Mouse (Mus musculus) thymus, postnatal 10 days (tissue): ENCODE measurements around the gene Nmrk2.
"Not testable (repeated sequence)": the region's sequence is repeated elsewhere in the genome, so short reads cannot be mapped to it uniquely, and the experiment has no call there.

Experiments used
- DNase-seq, 2 experiments: peaks; one replicate each; pipeline ENCODE4 v3.0.0; 2021; ENCODE audit warnings: low spot score in 2 of 2

Nmrk2 gene

GRCm38 (mm10) chr10:81201807-81202758, at the start of gene Nmrk2:
Gene Nmrk2 (minus strand): TSS chr10:81202051.
- no peak for DNase-seq

DNA sequence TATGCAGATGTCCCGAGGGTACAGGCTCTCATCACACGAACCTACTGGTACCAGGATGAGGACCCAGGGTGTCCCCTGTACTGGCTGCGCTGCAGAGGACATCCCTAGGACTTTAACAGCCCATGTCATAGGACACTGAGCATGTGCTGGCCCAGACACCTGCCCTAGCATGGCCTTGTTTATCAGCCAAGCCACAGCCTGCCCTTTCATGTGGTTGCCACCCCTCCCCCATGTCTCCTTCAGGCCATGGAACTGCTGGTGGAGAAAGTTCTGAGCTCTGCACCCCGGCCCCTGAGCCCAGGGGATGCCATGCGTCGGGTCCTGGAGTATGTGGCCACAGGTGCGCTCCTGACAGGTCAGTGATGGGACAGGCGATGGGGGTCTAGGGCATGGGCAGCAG, 47.6 kb upstream of the Nmrk2 start:
- DNase-seq = no peak

DNA sequence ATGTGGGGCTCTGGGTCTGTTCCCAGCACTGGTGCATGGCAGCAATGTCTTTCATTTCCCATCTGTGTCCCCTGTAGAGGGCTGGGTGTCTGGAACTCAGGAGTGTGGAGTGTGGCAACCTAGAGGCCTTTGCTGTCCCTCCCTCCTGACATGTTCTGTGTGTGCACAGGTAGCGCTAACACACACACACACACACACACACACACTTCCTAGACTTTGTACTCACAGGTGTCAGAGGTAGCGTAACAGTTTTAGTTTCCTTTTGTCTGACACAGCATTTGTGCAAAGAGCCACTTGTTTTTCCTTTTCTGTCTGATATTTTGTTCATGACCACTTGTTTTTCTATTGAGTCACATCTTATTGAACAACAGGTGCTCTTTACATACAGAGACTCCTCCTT, 46.0 kb upstream of the Nmrk2 start:
- DNase-seq = no peak

GRCm38 (mm10) chr10:81245166-81245565, 43.3 kb upstream of the Nmrk2 start:
- no peak for DNase-seq

DNA sequence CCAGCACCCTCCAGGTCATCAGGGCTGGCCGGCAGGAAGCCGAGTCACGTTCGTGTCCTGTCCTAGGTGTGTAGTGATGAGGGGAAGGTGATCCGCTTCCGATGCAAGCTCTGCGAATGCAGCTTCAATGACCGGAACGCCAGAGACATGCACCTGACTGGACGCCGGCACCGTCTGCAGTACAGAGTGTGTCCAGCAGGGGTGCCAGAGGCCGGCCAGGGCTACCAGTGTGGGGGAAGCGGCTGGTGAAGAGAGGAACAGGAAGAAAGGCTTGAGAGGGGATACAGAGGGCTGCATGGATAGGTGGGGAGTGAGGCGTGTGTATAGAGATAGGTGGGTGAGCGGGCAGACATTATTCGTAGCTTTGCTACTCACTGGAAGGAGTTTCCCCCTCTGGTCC, 42.7 kb upstream of the Nmrk2 start:
- peak; percentile 68 to 85 for DNase-seq

GRCm38 (mm10) chr10:81244146-81244545, 42.3 kb upstream of the Nmrk2 start:
- DNase-seq = no peak

DNA sequence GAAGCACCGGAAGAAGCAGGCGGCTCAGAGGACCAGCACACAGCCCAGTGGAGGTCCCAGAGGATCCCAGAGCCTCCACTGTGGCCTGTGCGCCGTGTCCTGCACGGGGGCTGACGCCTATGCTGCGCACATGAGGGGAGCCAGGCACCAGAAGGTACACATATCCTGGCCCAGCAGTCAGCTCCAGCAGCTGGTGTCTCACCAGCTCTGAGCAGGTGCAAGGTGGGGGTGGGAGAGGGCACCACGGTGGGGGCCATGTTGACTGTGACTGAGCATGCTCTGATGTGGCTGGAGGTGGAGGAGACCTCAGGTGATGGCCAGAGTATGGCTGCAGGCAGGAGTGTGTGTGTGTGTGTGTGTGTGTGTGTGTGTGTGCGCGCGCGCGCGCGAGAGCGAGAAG, 40.2 kb upstream of the Nmrk2 start:
- peak; percentile 45 to 54 for DNase-seq

DNA sequence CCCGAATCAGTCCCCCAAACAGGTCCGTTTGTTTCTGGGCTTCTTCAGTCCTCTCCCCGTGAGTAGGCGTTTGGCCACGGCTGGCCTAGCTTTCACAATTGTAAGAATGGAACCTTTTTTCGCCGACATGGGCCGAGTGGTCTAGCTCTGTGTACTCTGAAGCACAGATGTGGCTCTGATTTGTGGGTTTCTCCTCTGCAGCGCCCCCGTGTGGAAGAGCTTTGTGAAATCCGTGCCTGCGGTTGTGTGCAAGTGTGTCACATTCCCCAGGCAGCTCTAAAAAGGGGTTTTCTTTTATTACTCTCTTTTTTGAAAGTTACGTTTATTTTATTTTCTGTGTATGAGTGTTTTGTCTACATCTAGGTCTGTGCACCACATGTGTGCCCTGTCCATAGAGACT, 39.0 kb upstream of the Nmrk2 start:
- peak; percentile 53 to 82 for DNase-seq

GRCm38 (mm10) chr10:81238618-81239017, 36.8 kb upstream of the Nmrk2 start:
- DNase-seq = no peak

- DNase-seq = no peak
These were observed 34.8 kb upstream of the Nmrk2 start for GRCm38 (mm10) chr10:81236471-81237268.

DNA sequence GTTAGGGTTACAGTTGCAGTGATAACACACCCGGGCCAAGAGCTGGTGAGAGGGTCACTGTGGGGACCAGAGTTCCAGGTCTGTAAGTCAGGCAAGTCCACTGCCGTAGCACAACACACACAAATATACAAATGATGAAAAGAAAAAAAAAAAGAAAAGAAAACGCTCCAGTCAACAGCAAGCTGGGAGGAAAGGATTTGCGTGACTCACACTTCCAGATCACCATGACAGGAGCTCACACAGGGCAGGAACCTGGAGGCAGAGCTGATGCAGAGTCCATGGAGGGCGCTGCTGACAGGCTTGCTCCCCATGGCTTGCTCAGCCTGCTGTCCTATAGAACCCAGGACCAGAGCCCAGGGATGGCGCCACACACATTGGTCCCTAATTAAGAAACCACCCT, 32.4 kb upstream of the Nmrk2 start:
- DNase-seq = no peak

DNA sequence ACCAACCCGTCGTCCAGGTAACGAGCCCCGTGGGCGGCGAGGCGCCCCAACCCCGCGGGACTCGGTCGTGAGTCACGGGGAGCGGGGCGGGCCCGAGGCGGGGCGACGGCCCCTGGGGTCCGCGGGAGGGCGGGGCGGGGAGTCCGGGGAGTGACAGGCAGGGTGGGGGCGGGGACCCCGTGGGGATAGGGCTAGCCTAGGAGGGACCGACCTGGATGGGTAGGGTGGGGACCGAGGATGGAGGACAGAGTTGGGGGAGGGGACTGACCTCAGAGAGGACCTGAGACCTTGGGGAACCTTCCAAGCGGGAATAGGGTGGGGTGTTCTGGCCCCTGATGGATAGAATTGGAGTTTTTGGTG, 31.4 kb upstream of the Nmrk2 start:
- no peak for DNase-seq

GRCm38 (mm10) chr10:81232580-81233225, 30.9 kb upstream of the Nmrk2 start, which contains the start of gene Zfr2:
Gene Zfr2 (plus strand): TSS chr10:81233155.
- peak; percentile 88 to 92 for DNase-seq

- DNase-seq = no peak
These were observed 29.6 kb upstream of the Nmrk2 start for GRCm38 (mm10) chr10:81231436-81231835.

DNA sequence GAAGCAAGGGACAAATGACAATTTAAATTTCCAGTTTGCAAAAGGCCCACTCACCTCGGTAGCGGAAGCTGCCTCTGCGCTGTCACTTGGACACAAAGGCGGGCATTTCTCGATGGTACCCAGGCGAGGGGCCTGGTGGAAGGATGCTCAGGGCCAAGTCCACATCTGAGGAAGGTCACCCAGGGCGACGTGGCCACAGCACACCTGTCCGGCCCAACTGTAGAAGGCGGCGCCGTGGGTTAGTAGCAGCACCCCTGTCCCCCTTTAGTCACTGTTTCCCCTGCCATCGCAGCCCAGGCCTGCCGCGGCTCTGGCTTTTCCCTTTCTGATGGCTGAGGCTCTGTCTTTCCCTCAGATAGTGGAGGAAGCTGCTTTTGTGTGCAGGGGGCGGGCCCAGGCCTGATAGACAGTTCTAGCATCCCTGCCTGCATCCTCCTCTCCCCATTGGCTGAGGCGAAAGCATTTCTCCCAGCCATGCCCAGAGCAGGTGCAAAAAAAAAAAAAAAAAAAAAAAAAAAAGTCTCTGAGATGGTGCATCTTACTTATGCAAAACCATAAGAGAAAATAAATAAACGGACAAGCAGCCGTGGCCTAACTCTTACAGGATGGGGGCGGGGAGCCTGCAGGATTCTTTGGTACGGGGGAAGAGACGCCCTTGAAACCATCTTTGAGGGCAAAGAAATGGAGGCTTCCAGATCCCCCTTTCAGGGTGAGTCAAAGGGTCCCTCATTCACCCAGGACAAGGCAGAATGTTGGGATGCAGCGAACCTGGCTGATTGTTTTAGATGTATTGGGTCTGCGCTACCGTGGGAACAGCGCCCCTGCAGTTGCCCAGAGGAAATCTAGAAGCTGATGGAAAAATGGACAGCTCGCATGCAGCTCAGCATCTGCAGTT, 28.8 kb upstream of the Nmrk2 start, which contains the start of gene Atcay:
Gene Atcay (minus strand): TSS at position 396 of the 895 bp plus-strand sequence.
- DNase-seq = peak in 1 of 2 experiments; percentile 41

GRCm38 (mm10) chr10:81229735-81230437, 28.0 kb upstream of the Nmrk2 start:
- no peak for DNase-seq

DNA sequence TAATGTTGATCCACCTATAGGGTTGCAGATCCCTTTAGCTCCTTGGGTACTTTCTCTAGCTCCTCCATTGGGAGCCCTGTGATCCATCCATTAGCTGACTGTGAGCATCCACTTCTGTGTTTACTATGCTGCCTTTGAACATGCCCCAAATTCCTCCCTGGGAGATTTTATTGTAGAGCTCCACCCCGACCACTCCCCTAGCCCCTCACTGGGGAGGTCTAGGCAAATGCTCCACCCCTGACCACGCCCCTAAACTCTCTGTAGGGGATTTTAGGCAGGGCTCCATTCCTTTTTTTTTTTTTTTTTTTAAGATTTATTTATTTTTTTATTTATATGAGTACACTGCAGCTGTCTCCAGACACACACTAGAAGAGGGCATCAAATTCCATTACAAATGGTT, 21.9 kb upstream of the Nmrk2 start:
- not testable (repeated sequence) for DNase-seq

GRCm38 (mm10) chr10:81221402-81222015, 19.7 kb upstream of the Nmrk2 start:
- DNase-seq = no peak

DNA sequence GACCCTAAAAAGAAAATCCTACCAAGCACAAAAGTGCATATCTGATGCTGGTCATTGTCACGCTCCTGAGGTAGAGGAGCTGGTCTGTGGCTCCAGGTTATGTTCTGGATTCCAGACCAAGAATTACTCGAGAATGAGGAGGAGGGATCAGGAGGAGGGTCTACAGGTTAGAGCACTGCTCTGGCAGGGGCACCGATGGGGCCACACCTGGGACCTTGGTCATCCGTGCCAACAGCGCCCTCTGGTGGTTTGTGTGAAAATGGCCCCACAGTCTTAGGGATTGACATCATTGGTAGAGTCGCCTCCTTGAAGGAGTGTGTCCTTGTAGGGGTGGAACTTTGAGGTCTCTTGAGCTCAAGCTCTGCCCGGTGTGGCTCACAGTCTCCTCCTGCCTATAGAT, 16.1 kb upstream of the Nmrk2 start:
- DNase-seq = peak; percentile 59 to 84

DNA sequence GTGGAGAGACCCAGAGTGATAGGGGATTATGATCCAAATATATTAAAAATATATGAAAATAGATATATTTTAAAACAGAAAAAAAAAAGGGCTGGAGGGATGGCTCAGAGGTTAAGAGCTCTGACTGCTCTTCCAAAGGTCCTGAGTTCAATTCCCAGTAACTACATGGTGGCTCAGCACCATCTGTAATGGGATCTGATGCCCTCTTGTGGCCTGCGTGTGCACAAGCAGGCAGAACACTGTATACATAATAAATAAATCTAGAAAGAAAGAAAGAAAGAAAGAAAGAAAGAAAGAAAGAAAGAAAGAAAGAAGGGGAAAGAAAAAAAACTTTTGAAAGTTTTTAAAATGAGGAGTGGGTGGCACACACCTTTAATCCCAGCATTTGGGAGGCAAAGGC, 15.4 kb upstream of the Nmrk2 start:
- peak in 1 of 2 experiments; percentile 42 for DNase-seq
